Mouse (Mus musculus) forebrain, embryonic 14.5 days (tissue): ENCODE data around the gene Crp. TPM values are rescaled to one million over a fixed set of nuclear protein-coding genes. Genes with fewer than 3 reads are reported as not detected.
A peak's percentile ranks its signal among the peaks of the same experiment; 100 is the strongest.

Experiments used
- ATAC-seq: fragments of 200-750 bp; cut with Nextera tagmentation; 2 replicates; pipeline ENCODE4 v1.8.0; 2017; ENCODE audit warnings: mild to moderate bottlenecking, moderate library complexity
- DNase-seq: peaks from one replicate; pipeline ENCODE4 v3.0.0-alpha.2; 2015; ENCODE audit warnings: low spot score
- H3K27ac ChIP-seq: fragments of 300-500 bp; sonication (generic); 2 replicates; pipeline ENCODE4 v1.5.1; 2014; ENCODE audit warnings: low read depth, mild to moderate bottlenecking, control low read depth, low read length, moderate library complexity
- H3K27me3 ChIP-seq: fragments of 300-500 bp; sonication (generic); replicated peaks from 2 replicates; pipeline ENCODE4 v1.6.1; 2014; ENCODE audit warnings: low read length, control low read depth, mixed read lengths; ENCODE audit not compliant: control insufficient read depth, insufficient read depth
- H3K36me3 ChIP-seq: fragments of 300-500 bp; sonication (generic); 2 replicates; pipeline ENCODE4 v1.6.1; 2014; ENCODE audit warnings: low read length, control low read depth; ENCODE audit not compliant: control insufficient read depth, insufficient read depth
- H3K4me1 ChIP-seq: fragments of 300-500 bp; sonication (generic); 2 replicates; pipeline ENCODE4 v1.6.1; 2014; ENCODE audit warnings: antibody characterized with exemption, low read length, control low read depth; ENCODE audit not compliant: control insufficient read depth, insufficient read depth
- H3K4me2 ChIP-seq: fragments of 300-500 bp; sonication (generic); 2 replicates; pipeline ENCODE4 v1.6.1; 2014; ENCODE audit warnings: mild to moderate bottlenecking, control low read depth, low read length
- H3K4me3 ChIP-seq: fragments of 300-500 bp; sonication (generic); 2 replicates; pipeline ENCODE4 v1.5.1; 2014; ENCODE audit warnings: low read depth, low read length, control low read depth
- H3K9ac ChIP-seq: fragments of 300-500 bp; sonication (generic); 2 replicates; pipeline ENCODE4 v1.6.1; 2014; ENCODE audit warnings: mild to moderate bottlenecking, low read length, control low read depth, moderate library complexity
- H3K9me3 ChIP-seq: fragments of 300-500 bp; sonication (generic); replicated peaks from 2 replicates; pipeline ENCODE4 v1.6.1; 2016; ENCODE audit warnings: low read length, control low read depth, mixed read lengths; ENCODE audit not compliant: control insufficient read depth
- WGBS: fragments of 180-500 bp; shearing (Covaris S2); extraction: QIAGEN DNeasy Blood & Tissue Kit; methylation state at CpG from one replicate; pipeline ENCODE4 v1.1.7; 2014; 5-methylcytosine and 5-hydroxymethylcytosine counted together
- polyA plus RNA-seq: library from polyadenylated mRNA; unstranded; fragments of >200 nt; fragmentation: Nextera tagmentation; extraction: Ambion mirVana; gene quantifications from 2 replicates; pipeline ENCODE4 v1.2.1, GENCODE M21; 2014

The Crp gene
- polyA plus RNA-seq, result 0.10 and 0.12 TPM in 2 replicates

DNA sequence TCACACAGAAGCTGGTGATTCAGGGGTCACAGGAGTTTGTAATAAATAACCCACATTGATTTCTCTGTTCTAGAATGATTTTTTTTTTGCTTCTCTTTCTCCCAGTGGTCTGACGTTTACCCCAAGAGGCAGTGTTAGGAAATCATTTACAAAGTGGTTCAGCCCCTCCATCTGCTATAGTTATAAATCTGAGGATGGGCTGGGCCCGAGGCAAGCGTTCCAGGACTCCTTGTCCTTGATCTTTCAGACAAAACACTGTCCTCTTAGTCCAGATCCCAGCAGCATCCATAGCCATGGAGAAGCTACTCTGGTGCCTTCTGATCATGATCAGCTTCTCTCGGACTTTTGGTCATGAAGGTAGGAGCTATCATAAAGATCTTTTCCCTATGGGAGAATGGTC is at the start of gene Crp:
Gene Crp (plus strand): TSS at position 212 of the 400 bp plus-strand sequence.
- no peak within 1 kb of the TSS for H3K9ac ChIP-seq
- ATAC-seq, result no peak
- 89% methylated on average over 4 of the region's 4 CpGs for WGBS

DNA sequence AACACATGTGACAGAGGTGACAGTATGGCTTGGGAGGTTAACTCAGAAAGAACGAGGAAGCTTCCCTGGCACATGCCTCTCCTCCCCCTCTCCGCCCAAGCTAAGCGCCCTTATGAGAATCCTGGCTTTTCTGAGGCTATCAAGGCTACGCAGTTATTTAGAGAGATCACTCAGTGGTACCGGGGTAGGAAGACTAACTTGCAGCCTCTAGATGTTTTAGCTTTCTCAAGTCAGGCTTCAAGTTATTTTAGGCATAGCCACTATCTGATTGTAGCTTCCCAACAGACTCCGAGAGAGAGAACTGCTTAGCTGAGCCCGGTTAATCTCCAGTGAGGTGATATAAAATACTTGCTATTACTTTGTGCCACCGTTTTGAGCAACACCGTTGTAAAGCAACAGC is 48.5 kb upstream of the Crp start:
- WGBS, result 87% methylated on average over 9 of the region's 9 CpGs
- ATAC-seq (no peak), DNase-seq (no peak)
- no peak overlapping the region for H3K27ac ChIP-seq
- no peak overlapping the region for H3K9ac ChIP-seq
- H3K4me1 ChIP-seq, result no peaks in the 10 kb centered on the region
- H3K27me3 ChIP-seq, result no peaks in the 10 kb centered on the region
- no peak overlapping the region for H3K4me3 ChIP-seq
- H3K4me2 ChIP-seq, result no peak overlapping the region
- H3K9me3 ChIP-seq, result no peaks in the 10 kb centered on the region
- no peaks in the 10 kb centered on the region for H3K36me3 ChIP-seq

More for the DNA sequence above, at the start of gene Crp:
- no peaks in the 10 kb centered on the region for H3K4me1 ChIP-seq
- no peaks in the 10 kb centered on the region for H3K36me3 ChIP-seq
- no peak within 1 kb of the TSS for H3K4me3 ChIP-seq
- H3K9me3 ChIP-seq, result no peaks in the 10 kb centered on the region
- no peak within 1 kb of the TSS for H3K27ac ChIP-seq
- H3K27me3 ChIP-seq, result no peaks in the 10 kb centered on the region
- no peak for DNase-seq
- no peak within 1 kb of the TSS for H3K4me2 ChIP-seq

DNA sequence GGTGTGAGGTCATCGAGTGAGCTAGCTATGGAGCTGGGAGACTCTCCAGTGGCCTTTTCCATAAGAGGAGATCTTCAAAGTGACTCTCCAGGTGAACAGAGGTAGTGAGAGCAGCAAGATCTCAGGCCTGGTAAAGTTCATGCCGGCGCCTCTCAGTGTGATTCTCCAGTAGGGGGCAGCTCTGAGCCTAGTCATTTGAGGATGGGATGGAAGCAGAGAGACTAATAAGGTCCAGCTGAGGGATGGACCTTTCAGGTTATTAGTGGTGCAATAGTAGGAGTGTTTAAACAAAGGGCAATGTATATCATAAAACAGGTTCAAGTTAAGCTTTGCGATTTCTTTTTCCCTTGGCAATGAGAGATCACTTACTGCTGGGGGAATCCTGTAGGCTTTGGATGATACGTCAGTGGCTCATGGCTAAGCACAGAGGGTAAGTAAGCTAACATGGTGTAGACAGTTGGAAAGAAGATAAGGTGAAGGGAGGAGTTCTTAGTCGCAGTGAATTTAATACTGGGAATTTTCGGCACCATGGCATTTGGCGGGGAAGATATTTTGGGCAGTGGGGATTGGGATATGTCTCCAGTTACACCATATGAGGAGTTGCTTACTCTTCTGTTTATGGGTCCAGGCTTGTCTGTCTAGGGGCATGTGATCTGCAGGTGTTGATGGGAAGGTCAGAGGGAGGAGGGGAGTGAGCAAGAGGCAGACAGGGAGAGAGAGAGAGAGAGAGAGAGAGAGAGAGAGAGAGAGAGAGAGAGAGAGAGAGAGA is 47.2 kb upstream of the Crp start:
- H3K27me3 ChIP-seq, result no peaks in the 10 kb centered on the region
- no peaks in the 10 kb centered on the region for H3K36me3 ChIP-seq
- no peaks in the 10 kb centered on the region for H3K4me1 ChIP-seq
- ATAC-seq (peak; percentile 23; the same call in 1 of the 2 replicates), DNase-seq (peak; percentile 25)
- no peaks in the 10 kb centered on the region for H3K9me3 ChIP-seq
- WGBS, result 61% methylated on average over 8 of the region's 8 CpGs
- H3K27ac ChIP-seq, result no peak overlapping the region
- no peak overlapping the region for H3K4me3 ChIP-seq
- no peak overlapping the region for H3K4me2 ChIP-seq
- H3K9ac ChIP-seq, result no peak overlapping the region

DNA sequence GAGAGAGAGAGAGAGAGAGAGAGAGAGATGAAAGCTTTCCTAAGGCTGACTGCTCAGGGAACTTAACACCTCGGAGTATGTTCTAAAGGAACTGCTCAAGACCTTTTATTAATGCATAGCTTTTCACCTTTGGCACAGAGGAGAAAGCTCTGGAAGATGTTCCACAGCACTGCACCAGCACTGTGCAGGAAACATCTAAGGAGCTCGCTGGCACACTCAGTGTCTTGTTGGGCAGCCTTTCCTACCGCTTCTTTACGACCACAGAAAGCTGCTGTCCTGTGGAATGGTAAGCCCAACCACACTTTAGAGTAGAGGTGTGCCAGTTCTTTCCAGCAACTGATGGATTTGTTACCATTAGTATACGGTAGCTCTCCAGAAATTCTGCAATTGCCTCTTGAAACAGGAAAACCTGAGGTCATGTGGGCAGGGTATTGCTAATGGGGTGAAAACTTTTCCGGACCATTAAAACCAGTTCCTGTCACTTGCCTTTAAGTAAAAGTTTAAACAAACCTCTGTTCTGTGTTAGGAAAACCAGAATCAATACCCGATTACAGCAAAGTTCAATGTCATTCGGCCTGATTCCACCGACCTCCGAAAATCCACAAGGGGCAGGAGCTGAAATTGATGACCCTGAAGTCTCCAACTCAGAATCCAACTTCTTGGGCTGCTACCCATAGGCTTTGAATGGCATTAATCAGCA is 46.4 kb upstream of the Crp start:
- Histone ChIP-seq H3K9me3 (no peaks in the 10 kb centered on the region), H3K27me3 (no peaks in the 10 kb centered on the region), H3K36me3 (no peaks in the 10 kb centered on the region), H3K4me1 (no peaks in the 10 kb centered on the region), H3K4me3 (no peak overlapping the region), H3K4me2 (no peak overlapping the region), H3K9ac (no peak overlapping the region), H3K27ac (no peak overlapping the region)
- DNase-seq (no peak), ATAC-seq (no peak)
- 91% methylated on average over 10 of the region's 10 CpGs for whole genome bisulfite sequencing

DNA sequence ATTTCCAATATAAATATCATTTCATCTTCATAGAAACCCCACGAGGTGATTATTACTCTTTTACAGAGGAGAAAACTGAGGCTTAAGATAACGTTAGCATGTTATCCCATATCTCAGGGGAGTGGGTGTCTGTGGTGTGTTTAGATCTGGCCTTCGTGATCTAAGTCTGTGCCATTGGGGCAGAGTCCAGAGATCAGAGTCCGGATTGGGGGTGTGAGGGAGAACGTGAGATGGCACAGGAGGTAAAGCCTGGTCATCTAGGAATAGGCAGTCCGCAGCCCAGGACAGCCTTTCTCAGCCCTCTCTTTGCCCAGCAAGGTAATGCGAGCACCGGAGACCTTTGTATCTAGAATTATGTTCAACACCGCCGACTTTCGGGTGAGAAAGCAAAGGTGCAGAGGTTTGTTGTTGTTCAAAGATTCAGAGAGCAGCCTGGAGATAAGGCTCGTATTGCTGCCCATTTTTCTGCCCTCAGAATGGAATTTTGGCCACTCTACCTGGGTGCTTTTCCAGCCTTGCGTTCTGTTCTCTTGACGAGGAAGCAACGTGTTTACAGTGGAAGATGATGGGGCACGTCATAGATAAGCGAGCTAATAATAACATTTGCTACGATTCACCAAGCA is 45.7 kb upstream of the Crp start:
- 86% methylated on average over 18 of the region's 18 CpGs for WGBS
- ATAC-seq (no peak), DNase-seq (no peak)
- no peaks in the 10 kb centered on the region for H3K27me3 ChIP-seq
- H3K36me3 ChIP-seq, result no peaks in the 10 kb centered on the region
- H3K4me3 ChIP-seq, result no peak overlapping the region
- H3K27ac ChIP-seq, result no peak overlapping the region
- H3K9me3 ChIP-seq, result no peaks in the 10 kb centered on the region
- H3K4me2 ChIP-seq, result no peak overlapping the region
- no peak overlapping the region for H3K9ac ChIP-seq
- no peaks in the 10 kb centered on the region for H3K4me1 ChIP-seq

DNA sequence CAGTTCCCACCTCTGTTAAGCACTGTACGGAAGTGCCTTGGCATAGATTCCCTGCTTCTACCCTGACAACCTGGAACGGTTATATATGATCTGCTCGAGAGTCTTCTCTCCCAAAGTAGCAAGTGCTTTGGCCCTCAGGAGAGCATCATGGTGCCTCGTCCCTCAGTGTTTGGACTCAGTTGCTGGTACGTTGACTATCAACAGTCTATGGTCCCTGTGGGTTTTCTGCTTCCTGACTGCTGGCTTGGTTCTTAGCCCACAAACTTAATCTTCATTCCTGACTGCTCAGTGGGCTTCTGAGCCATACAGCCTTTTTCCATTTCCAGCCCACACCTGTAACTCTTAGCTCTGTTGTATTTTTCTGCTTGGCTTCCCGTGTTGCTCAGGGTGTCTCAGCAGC is 44.0 kb upstream of the Crp start:
- ATAC-seq, result no peak
- no peak overlapping the region for H3K9ac ChIP-seq
- no peak overlapping the region for H3K27ac ChIP-seq
- no peak for DNase-seq
- no peaks in the 10 kb centered on the region for H3K36me3 ChIP-seq
- no peaks in the 10 kb centered on the region for H3K4me1 ChIP-seq
- WGBS, result 82% methylated on average over 6 of the region's 6 CpGs
- no peaks in the 10 kb centered on the region for H3K27me3 ChIP-seq
- no peak overlapping the region for H3K4me3 ChIP-seq
- no peaks in the 10 kb centered on the region for H3K9me3 ChIP-seq
- H3K4me2 ChIP-seq, result no peak overlapping the region

DNA sequence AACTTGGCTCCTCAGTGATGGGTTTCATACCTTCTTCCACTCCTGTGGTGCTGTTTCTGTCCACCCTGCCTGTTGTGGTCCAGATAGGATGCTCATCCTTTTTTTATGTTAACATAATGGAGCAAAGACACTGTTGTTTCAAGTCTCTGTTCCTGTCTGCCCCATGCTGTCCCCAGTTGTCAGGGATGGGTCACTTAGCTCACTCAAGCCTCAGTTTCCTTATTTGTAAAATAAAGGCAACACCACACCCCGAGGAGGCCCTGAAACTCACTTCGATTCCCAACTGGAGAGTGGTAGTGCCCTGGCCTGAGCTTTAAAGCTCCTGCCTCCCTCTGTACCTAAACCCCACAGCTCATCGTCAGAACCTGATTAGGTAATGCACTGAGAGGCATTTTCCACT is 40.6 kb upstream of the Crp start:
- no peak overlapping the region for H3K4me2 ChIP-seq
- no peaks in the 10 kb centered on the region for H3K4me1 ChIP-seq
- DNase-seq, result no peak
- no peak overlapping the region for H3K27ac ChIP-seq
- no peaks in the 10 kb centered on the region for H3K9me3 ChIP-seq
- WGBS, result 71% methylated on average over 3 of the region's 3 CpGs
- no peak overlapping the region for H3K4me3 ChIP-seq
- no peaks in the 10 kb centered on the region for H3K36me3 ChIP-seq
- H3K9ac ChIP-seq, result no peak overlapping the region
- no peak for ATAC-seq
- no peaks in the 10 kb centered on the region for H3K27me3 ChIP-seq

DNA sequence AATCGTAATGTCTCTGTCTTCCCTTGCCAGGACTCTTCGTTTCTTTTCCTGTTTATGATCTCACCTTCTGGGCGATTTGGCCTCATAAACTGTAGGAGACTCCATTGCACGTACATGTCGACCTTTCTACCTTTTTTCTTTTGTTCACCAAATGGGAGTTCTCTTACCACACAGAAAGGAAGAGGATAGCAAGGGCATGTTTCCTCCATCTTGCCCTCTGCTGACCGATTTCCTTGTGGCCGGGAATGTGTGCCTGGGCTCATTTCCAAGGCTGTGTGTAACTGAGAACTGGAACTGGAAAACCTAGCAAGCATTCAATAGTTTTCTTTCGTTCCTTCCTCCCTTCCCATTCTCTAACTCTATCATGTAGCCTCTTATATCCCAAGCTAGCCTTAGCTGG is 38.2 kb upstream of the Crp start:
- H3K9me3 ChIP-seq, result no peaks in the 10 kb centered on the region
- WGBS, result 89% methylated on average over 8 of the region's 8 CpGs
- no peak overlapping the region for H3K27ac ChIP-seq
- no peaks in the 10 kb centered on the region for H3K4me1 ChIP-seq
- no peaks in the 10 kb centered on the region for H3K27me3 ChIP-seq
- DNase-seq (no peak), ATAC-seq (no peak)
- no peak overlapping the region for H3K4me2 ChIP-seq
- no peak overlapping the region for H3K4me3 ChIP-seq
- no peak overlapping the region for H3K9ac ChIP-seq
- H3K36me3 ChIP-seq, result no peaks in the 10 kb centered on the region

DNA sequence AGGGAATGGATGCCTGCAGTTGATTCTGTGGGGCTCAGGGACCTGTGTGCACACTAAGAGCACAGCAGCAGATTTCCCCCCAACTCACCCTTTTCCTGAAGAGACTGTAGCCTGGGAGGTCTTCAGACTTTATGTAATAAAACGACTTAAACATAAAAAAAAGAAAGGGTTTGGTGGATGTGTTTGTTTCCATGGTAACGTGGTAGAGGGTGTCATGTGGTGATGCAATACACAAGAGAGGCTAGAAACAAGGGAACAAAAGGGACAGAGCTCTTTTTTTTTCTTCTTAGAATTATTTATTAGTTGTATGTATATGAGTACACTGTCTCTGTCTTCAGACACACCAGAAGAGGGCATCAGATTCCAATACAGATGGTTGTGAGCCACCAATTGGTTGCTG is 32.4 kb upstream of the Crp start:
- ATAC-seq, result no peak
- DNase-seq, result peak; percentile 37
- no peak overlapping the region for H3K9ac ChIP-seq
- H3K36me3 ChIP-seq, result no peaks in the 10 kb centered on the region
- no peaks in the 10 kb centered on the region for H3K9me3 ChIP-seq
- peaks cover 2% of the 10 kb centered on the region; the same call in 1 of the 2 replicates for H3K4me1 ChIP-seq
- H3K4me3 ChIP-seq, result no peak overlapping the region
- no peaks in the 10 kb centered on the region for H3K27me3 ChIP-seq
- no peak overlapping the region for H3K4me2 ChIP-seq
- H3K27ac ChIP-seq, result no peak overlapping the region
- whole genome bisulfite sequencing, result 56% methylated on average over 2 of the region's 2 CpGs
